Mouse (Mus musculus): Measurements from ENCODE around the gene Cd180. TPM values are rescaled to one million over a fixed set of nuclear protein-coding genes. Genes with fewer than 3 reads are reported as not detected.
"Not testable (repeated sequence)": the region's sequence is repeated elsewhere in the genome, so short reads cannot be mapped to it uniquely, and the experiment has no call there.

The Cd180 gene
- polyA plus RNA-seq, 1 experiment from 2014 or later, result 0.63 TPM

GRCm38 (mm10) chr13:102716973-102717372 lies 23.6 kb downstream of the Cd180 start:
- Histone ChIP-seq H3K27ac (no peak overlapping the region), H3K27me3 (replicated peaks) (no peaks in the 10 kb centered on the region), H3K36me3 (no peaks in the 10 kb centered on the region), H3K4me2 (no peak overlapping the region), H3K9ac (no peak overlapping the region), H3K9me3 (no peaks in the 10 kb centered on the region), H3K4me3 (replicated peaks) (no peak overlapping the region), H3K4me1 (no peaks in the 10 kb centered on the region)
- ATAC-seq (ENCODE audit: insufficient read depth, low FRiP score, low read depth), result no peak
- WGBS, result 55% methylated on average over 1 of the region's 1 CpGs

- Histone ChIP-seq H3K27ac (no peak overlapping the region), H3K9me3 (no peaks in the 10 kb centered on the region), H3K9ac (no peak overlapping the region), H3K4me3 (replicated peaks) (no peak overlapping the region), H3K36me3 (no peaks in the 10 kb centered on the region), H3K4me1 (no peaks in the 10 kb centered on the region), H3K27me3 (replicated peaks) (no peaks in the 10 kb centered on the region), H3K4me2 (no peak overlapping the region)
- no peak for ATAC-seq (ENCODE audit: insufficient read depth, low FRiP score, low read depth)
Observed at GRCm38 (mm10) chr13:102725416-102725815, 32.1 kb downstream of the Cd180 start.

- 75% methylated on average over 2 of the region's 2 CpGs for WGBS
- Histone ChIP-seq H3K4me2 (no peak overlapping the region), H3K4me3 (replicated peaks) (no peak overlapping the region)
Observed at GRCm38 (mm10) chr13:102725906-102726305, 32.5 kb downstream of the Cd180 start.

GRCm38 (mm10) chr13:102726876-102727275 lies 33.5 kb downstream of the Cd180 start:
- H3K4me2 ChIP-seq, result no peak overlapping the region
- H3K27ac ChIP-seq, result no peak overlapping the region
- H3K9ac ChIP-seq, result no peak overlapping the region
- no peaks in the 10 kb centered on the region for H3K9me3 ChIP-seq
- H3K4me3 ChIP-seq (replicated peaks), result no peak overlapping the region
- no peaks in the 10 kb centered on the region for H3K36me3 ChIP-seq
- ATAC-seq (ENCODE audit: insufficient read depth, low FRiP score, low read depth), result no peak
- no peaks in the 10 kb centered on the region for H3K4me1 ChIP-seq
- 81% methylated on average over 1 of the region's 1 CpGs for WGBS
- H3K27me3 ChIP-seq (replicated peaks), result no peaks in the 10 kb centered on the region

More at GRCm38 (mm10) chr13:102725906-102726305, 32.5 kb downstream of the Cd180 start:
- Histone ChIP-seq H3K27ac (no peak overlapping the region), H3K27me3 (replicated peaks) (no peaks in the 10 kb centered on the region), H3K9ac (no peak overlapping the region), H3K4me1 (no peaks in the 10 kb centered on the region), H3K9me3 (no peaks in the 10 kb centered on the region), H3K36me3 (no peaks in the 10 kb centered on the region)
- ATAC-seq (ENCODE audit: insufficient read depth, low FRiP score, low read depth), result no peak

GRCm38 (mm10) chr13:102728035-102728434 lies 34.7 kb downstream of the Cd180 start:
- Histone ChIP-seq H3K9ac (no peak overlapping the region), H3K4me3 (replicated peaks) (no peak overlapping the region), H3K4me1 (no peaks in the 10 kb centered on the region), H3K4me2 (no peak overlapping the region), H3K27ac (no peak overlapping the region), H3K27me3 (replicated peaks) (no peaks in the 10 kb centered on the region), H3K9me3 (no peaks in the 10 kb centered on the region), H3K36me3 (no peaks in the 10 kb centered on the region)
- 46% methylated on average over 3 of the region's 3 CpGs for WGBS
- ATAC-seq (ENCODE audit: insufficient read depth, low FRiP score, low read depth), result no peak

- H3K9me3 ChIP-seq; H3K9ac ChIP-seq; ATAC-seq (ENCODE audit: insufficient read depth, low FRiP score, low read depth); H3K4me3 ChIP-seq (replicated peaks); H3K36me3 ChIP-seq; H3K27me3 ChIP-seq (replicated peaks); H3K4me1 ChIP-seq; H3K27ac ChIP-seq; H3K4me2 ChIP-seq: not testable (repeated sequence)
- 72% methylated on average over 7 of the region's 7 CpGs for WGBS
Observed at GRCm38 (mm10) chr13:102728951-102729350, 35.6 kb downstream of the Cd180 start.

GRCm38 (mm10) chr13:102733063-102733462 lies 39.7 kb downstream of the Cd180 start:
- Histone ChIP-seq H3K4me2 (no peak overlapping the region), H3K36me3 (peaks cover 28% of the 10 kb centered on the region; the same call in 1 of the 2 replicates), H3K9me3 (no peaks in the 10 kb centered on the region), H3K4me1 (no peaks in the 10 kb centered on the region), H3K4me3 (replicated peaks) (no peak overlapping the region), H3K9ac (no peak overlapping the region), H3K27ac (no peak overlapping the region), H3K27me3 (replicated peaks) (no peaks in the 10 kb centered on the region)
- WGBS, result 63% methylated on average over 2 of the region's 2 CpGs
- no peak for ATAC-seq (ENCODE audit: insufficient read depth, low FRiP score, low read depth)

- Histone ChIP-seq H3K9me3 (no peaks in the 10 kb centered on the region), H3K9ac (no peak overlapping the region), H3K4me1 (no peaks in the 10 kb centered on the region), H3K36me3 (peaks cover 49% of the 10 kb centered on the region), H3K27ac (no peak overlapping the region), H3K4me3 (replicated peaks) (no peak overlapping the region), H3K4me2 (no peak overlapping the region), H3K27me3 (replicated peaks) (no peaks in the 10 kb centered on the region)
- WGBS, result 89% methylated on average over 7 of the region's 7 CpGs
- ATAC-seq (ENCODE audit: insufficient read depth, low FRiP score, low read depth), result no peak
Observed at GRCm38 (mm10) chr13:102737811-102738210, 44.5 kb downstream of the Cd180 start.

GRCm38 (mm10) chr13:102739720-102740535 lies 46.6 kb downstream of the Cd180 start:
- ATAC-seq (ENCODE audit: insufficient read depth, low FRiP score, low read depth), result no peak
- no peak overlapping the region for H3K4me2 ChIP-seq
- no peaks in the 10 kb centered on the region for H3K9me3 ChIP-seq
- H3K9ac ChIP-seq, result no peak overlapping the region
- no peaks in the 10 kb centered on the region for H3K27me3 ChIP-seq (replicated peaks)
- no peaks in the 10 kb centered on the region for H3K4me1 ChIP-seq
- H3K4me3 ChIP-seq (replicated peaks), result no peak overlapping the region
- 87% methylated on average over 13 of the region's 13 CpGs for WGBS
- H3K27ac ChIP-seq, result no peak overlapping the region
- peaks cover 46% of the 10 kb centered on the region for H3K36me3 ChIP-seq

GRCm38 (mm10) chr13:102744481-102745269 lies 51.3 kb downstream of the Cd180 start:
- Histone ChIP-seq H3K4me3 (replicated peaks) (no peak overlapping the region), H3K27ac (no peak overlapping the region), H3K4me1 (no peaks in the 10 kb centered on the region), H3K27me3 (replicated peaks) (no peaks in the 10 kb centered on the region), H3K36me3 (peaks cover 12% of the 10 kb centered on the region), H3K9me3 (no peaks in the 10 kb centered on the region), H3K9ac (no peak overlapping the region), H3K4me2 (no peak overlapping the region)
- 66% methylated on average over 9 of the region's 9 CpGs for WGBS
- ATAC-seq (ENCODE audit: insufficient read depth, low FRiP score, low read depth), result no peak

- H3K4me1 ChIP-seq, result no peaks in the 10 kb centered on the region
- H3K4me3 ChIP-seq (replicated peaks), result no peak overlapping the region
- no peak overlapping the region for H3K4me2 ChIP-seq
- H3K9me3 ChIP-seq, result no peaks in the 10 kb centered on the region
- peaks cover 12% of the 10 kb centered on the region for H3K36me3 ChIP-seq
- no peak overlapping the region for H3K27ac ChIP-seq
- no peaks in the 10 kb centered on the region for H3K27me3 ChIP-seq (replicated peaks)
- no peak overlapping the region for H3K9ac ChIP-seq
- 88% methylated on average over 3 of the region's 3 CpGs for WGBS
- ATAC-seq (ENCODE audit: insufficient read depth, low FRiP score, low read depth), result no peak
Observed at GRCm38 (mm10) chr13:102745270-102745600, 51.9 kb downstream of the Cd180 start.

GRCm38 (mm10) chr13:102745626-102746342 lies 52.4 kb downstream of the Cd180 start:
- Histone ChIP-seq H3K4me1 (no peaks in the 10 kb centered on the region), H3K27me3 (replicated peaks) (no peaks in the 10 kb centered on the region), H3K36me3 (peaks cover 12% of the 10 kb centered on the region), H3K9me3 (no peaks in the 10 kb centered on the region), H3K9ac (no peak overlapping the region), H3K27ac (no peak overlapping the region), H3K4me2 (no peak overlapping the region), H3K4me3 (replicated peaks) (no peak overlapping the region)
- no peak for ATAC-seq (ENCODE audit: insufficient read depth, low FRiP score, low read depth)
- WGBS, result 83% methylated on average over 9 of the region's 9 CpGs
